16 mouse cellular contexts compared by ENCODE assay signal in the genomic region with DNA sequence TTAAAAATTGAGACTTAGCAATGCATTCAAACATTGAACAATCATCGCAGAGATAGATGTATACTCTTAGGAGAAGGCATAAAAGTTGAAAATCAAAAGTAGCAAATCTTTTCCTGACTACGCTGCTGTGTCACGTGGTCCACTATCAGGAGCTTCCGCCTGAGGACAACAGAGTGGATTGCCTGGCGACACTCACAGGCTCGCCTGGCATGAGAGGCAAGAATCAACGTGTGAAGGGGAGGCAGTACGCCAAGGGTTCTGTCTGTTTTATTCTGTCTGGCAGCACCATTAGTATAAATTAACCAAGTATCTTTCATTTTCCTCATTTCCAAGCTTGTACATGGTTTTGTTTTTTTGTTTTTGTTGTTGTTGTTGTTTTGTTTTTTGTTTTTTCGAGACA.
A peak's percentile ranks its signal among the peaks of the same experiment; 100 is the strongest.
DNase-seq lines count a peak whose midpoint lies in the region; ATAC-seq and TF ChIP-seq lines count a peak whose summit lies in the region.
"Had no signal": no experiment of that assay in that cellular context is flagged by ENCODE, and none has a peak within 500 bp of the region (broad histone marks: within the 10 kb centered on the region; RNA-seq: fewer than 3 reads in every experiment).

No protein-coding gene starts in this region.

- H3K9me3 ChIP-seq in hindbrain, postnatal 0 days (ENCODE audit: low read length) = no peaks in the 10 kb centered on the region
- no peaks in the 10 kb centered on the region for H3K9me3 ChIP-seq in hindbrain, embryonic 10.5 days
- no peaks in the 10 kb centered on the region for H3K9me3 ChIP-seq in heart, embryonic 13.5 days
- no peaks in the 10 kb centered on the region for H3K9me3 ChIP-seq in kidney, embryonic 15.5 days (replicated peaks)
- H3K9me3 ChIP-seq: hindbrain, embryonic 12.5 days; limb, embryonic 10.5 days; liver, embryonic 12.5 days; neural tube, embryonic 12.5 days had no signal

- 75% methylated on average over 9 of the region's 9 CpGs for WGBS in hindbrain, postnatal 0 days
- 92% methylated on average over 9 of the region's 9 CpGs for WGBS in hindbrain, embryonic 10.5 days
- 49% methylated on average over 9 of the region's 9 CpGs for WGBS in heart, embryonic 13.5 days
- 94% methylated on average over 9 of the region's 9 CpGs for WGBS in kidney, embryonic 15.5 days

- no peak for ATAC-seq in hindbrain, postnatal 0 days
- no peak for ATAC-seq in heart, embryonic 13.5 days (ENCODE audit: extremely low read depth, insufficient number of reproducible peaks, low FRiP score, low TSS enrichment)
- ATAC-seq in erythroblast, adult 5-6 weeks (replicated peaks; ENCODE audit: low FRiP score, poor library complexity, severe bottlenecking) = no peak
- ATAC-seq in kidney, embryonic 15.5 days (replicated peaks; ENCODE audit: low FRiP score) = no peak
- ATAC-seq: liver, embryonic 12.5 days had no signal

- H3K4me1 ChIP-seq in hindbrain, postnatal 0 days (ENCODE audit: insufficient read depth, low read length) = no peaks in the 10 kb centered on the region
- H3K4me1 ChIP-seq in hindbrain, embryonic 10.5 days (replicated peaks) = no peaks in the 10 kb centered on the region
- H3K4me1 ChIP-seq in heart, embryonic 13.5 days = peaks cover 16% of the 10 kb centered on the region
- peaks cover 8% of the 10 kb centered on the region; the same call in 1 of the 2 replicates for H3K4me1 ChIP-seq in kidney, embryonic 15.5 days
- H3K4me1 ChIP-seq: hindbrain, embryonic 12.5 days; liver, embryonic 12.5 days had no signal

- H3K27ac ChIP-seq in hindbrain, postnatal 0 days = no peak overlapping the region
- H3K27ac ChIP-seq in hindbrain, embryonic 10.5 days = no peak overlapping the region
- H3K27ac ChIP-seq in heart, embryonic 13.5 days (replicated peaks) = no peak overlapping the region
- no peak overlapping the region for H3K27ac ChIP-seq in kidney, embryonic 15.5 days
- H3K27ac ChIP-seq: hindbrain, embryonic 12.5 days; limb, embryonic 10.5 days; liver, embryonic 12.5 days; neural tube, embryonic 12.5 days had no signal

- H3K9ac ChIP-seq in hindbrain, postnatal 0 days (replicated peaks; ENCODE audit: low read length) = no peak overlapping the region
- H3K9ac ChIP-seq in heart, embryonic 13.5 days = no peak overlapping the region
- H3K9ac ChIP-seq in kidney, embryonic 15.5 days = no peak overlapping the region
- H3K9ac ChIP-seq: hindbrain, embryonic 12.5 days; liver, embryonic 12.5 days; neural tube, embryonic 12.5 days had no signal

- TF ChIP-seq CTCF in hindbrain, postnatal 0 days (IDR thresholded peaks at IDR 0.05; ENCODE audit: low read depth) = no peak

- no peak overlapping the region for H3K4me2 ChIP-seq in hindbrain, postnatal 0 days (ENCODE audit: low read depth, low read length)
- peak overlapping the region; percentile 40 for H3K4me2 ChIP-seq in heart, embryonic 13.5 days
- no peak overlapping the region for H3K4me2 ChIP-seq in kidney, embryonic 15.5 days
- H3K4me2 ChIP-seq: hindbrain, embryonic 12.5 days; liver, embryonic 12.5 days; neural tube, embryonic 12.5 days had no signal

- no peaks in the 10 kb centered on the region for H3K36me3 ChIP-seq in hindbrain, postnatal 0 days (ENCODE audit: insufficient read depth, low read length)
- peaks cover under 1% of the 10 kb centered on the region; the same call in 1 of the 2 replicates for H3K36me3 ChIP-seq in hindbrain, embryonic 10.5 days
- 0 out of 2 replicates have a peak, but pooled peaks cover 3% of the 10 kb centered on the region for H3K36me3 ChIP-seq in heart, embryonic 13.5 days
- H3K36me3 ChIP-seq in kidney, embryonic 15.5 days = no peaks in the 10 kb centered on the region
- H3K36me3 ChIP-seq: hindbrain, embryonic 12.5 days; liver, embryonic 12.5 days; neural tube, embryonic 12.5 days had no signal

- H3K4me3 ChIP-seq in hindbrain, postnatal 0 days (ENCODE audit: low read length) = no peak overlapping the region
- H3K4me3 ChIP-seq in hindbrain, embryonic 10.5 days = no peak overlapping the region
- peak overlapping the region; percentile 25 for H3K4me3 ChIP-seq in heart, embryonic 13.5 days
- no peak overlapping the region for H3K4me3 ChIP-seq in kidney, embryonic 15.5 days (replicated peaks)
- H3K4me3 ChIP-seq: hindbrain, embryonic 12.5 days; limb, embryonic 10.5 days; liver, embryonic 12.5 days; neural tube, embryonic 12.5 days had no signal

- no peaks in the 10 kb centered on the region for H3K27me3 ChIP-seq in hindbrain, postnatal 0 days (ENCODE audit: insufficient read depth, low read length)
- H3K27me3 ChIP-seq in hindbrain, embryonic 10.5 days (ENCODE audit: insufficient read depth, poor library complexity, severe bottlenecking) = no peaks in the 10 kb centered on the region
- H3K27me3 ChIP-seq in heart, embryonic 13.5 days (replicated peaks) = no peaks in the 10 kb centered on the region
- no peaks in the 10 kb centered on the region for H3K27me3 ChIP-seq in kidney, embryonic 15.5 days
- H3K27me3 ChIP-seq: hindbrain, embryonic 12.5 days; liver, embryonic 12.5 days; neural tube, embryonic 12.5 days had no signal

- peak; percentile 49 to 54 for DNase-seq in cerebellum, postnatal 10 days
- DNase-seq in cerebellum, adult 18-20 months = no peak
- DNase-seq in hindbrain, postnatal 0 days (ENCODE audit: low spot score) = peak; percentile 30
- DNase-seq in hindbrain, embryonic 10.5 days (ENCODE audit: low spot score) = no peak
- peak; percentile 30 for DNase-seq in lung, postnatal 14 days
- DNase-seq: gastrocnemius, postnatal 36 days; kidney, adult 9 months; right cerebral cortex, postnatal 4 days; thymus, postnatal 36 days had no signal

Comparison
In these comparisons a context has a peak if more than half of its experiments do, and no peak if none do; other contexts are left out.
1. DNase-seq: peak in cerebellum, postnatal 10 days (2 of 2), hindbrain, postnatal 0 days (single experiment) and lung, postnatal 14 days (single experiment); none in cerebellum, adult 18-20 months (0 of 2) and hindbrain, embryonic 10.5 days (single experiment).